Mouse (Mus musculus) gastrocnemius, postnatal 25 days (tissue): ENCODE data around the gene Cdrt4. TPM values are rescaled to one million over a fixed set of nuclear protein-coding genes. Genes with fewer than 3 reads are reported as not detected.
A peak's percentile ranks its signal among the peaks of the same experiment; 100 is the strongest.

Experiments
- DNase-seq: peaks from one replicate; pipeline ENCODE4 v3.0.0; 2022
- total RNA-seq, 2 experiments: library from RNA; stranded (reverse); gene quantifications; 1 replicate in 1 of 2; 2 replicates in 1 of 2; pipeline ENCODE4 v1.2.3; 2021

The Cdrt4 gene
- total RNA-seq, 2 experiments from 2014 or later: 0.54 TPM; not detected in 1

DNA sequence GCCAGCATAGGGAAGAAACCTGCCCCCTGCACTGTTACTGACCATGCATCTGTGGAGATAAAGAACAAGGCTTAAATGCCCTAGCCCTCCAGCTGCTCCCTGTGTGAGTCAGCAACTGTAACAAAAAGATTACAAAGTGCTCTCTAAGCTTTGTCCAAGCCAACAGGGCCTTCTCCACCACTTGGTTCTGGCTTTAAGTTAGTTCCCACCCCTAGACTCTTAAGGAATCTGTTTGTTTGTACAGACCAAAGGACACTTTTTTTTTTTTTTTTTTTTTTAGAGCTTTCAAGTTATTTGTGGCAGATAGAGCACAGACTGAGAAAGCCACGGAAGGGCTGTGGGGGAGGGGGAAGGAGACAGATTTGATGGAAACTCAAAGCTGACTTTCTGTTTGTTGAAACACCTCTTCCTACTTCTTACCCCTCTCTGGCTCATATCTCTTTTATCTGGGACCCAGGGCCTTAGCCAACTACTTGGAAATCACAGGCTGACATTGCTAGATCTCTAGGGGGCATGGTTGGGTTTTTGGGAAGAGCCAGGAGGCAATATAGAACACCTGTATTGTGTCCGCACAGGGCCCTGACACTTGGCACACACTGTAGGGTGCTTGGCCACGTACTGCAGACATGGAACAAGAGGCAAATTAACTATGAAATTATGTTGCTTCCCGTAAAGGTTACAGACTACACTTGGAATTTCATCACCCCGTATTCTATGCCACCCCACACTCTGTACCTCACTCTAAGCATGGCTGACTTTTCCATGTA lies 44.9 kb downstream of the Cdrt4 start:
- DNase-seq: no peak

DNA sequence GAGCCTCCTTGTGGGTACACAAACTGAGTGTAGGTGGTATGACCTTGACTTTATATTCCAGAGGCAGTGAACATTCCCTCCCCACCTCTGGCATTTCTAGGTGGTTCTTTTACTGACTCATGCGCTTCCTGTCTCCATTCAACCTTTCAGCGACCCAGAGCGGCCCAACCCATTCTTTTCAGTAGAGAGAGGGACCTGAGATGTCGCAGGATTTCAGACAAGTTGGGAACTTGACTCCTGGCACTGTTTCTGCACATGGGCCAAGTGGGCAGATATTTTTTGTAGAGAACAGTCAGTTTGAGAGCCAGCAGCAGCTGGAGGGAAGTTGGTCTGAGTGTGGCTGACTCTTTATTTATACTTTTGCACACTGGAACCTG lies 45.5 kb downstream of the Cdrt4 start:
- DNase-seq: no peak

DNA sequence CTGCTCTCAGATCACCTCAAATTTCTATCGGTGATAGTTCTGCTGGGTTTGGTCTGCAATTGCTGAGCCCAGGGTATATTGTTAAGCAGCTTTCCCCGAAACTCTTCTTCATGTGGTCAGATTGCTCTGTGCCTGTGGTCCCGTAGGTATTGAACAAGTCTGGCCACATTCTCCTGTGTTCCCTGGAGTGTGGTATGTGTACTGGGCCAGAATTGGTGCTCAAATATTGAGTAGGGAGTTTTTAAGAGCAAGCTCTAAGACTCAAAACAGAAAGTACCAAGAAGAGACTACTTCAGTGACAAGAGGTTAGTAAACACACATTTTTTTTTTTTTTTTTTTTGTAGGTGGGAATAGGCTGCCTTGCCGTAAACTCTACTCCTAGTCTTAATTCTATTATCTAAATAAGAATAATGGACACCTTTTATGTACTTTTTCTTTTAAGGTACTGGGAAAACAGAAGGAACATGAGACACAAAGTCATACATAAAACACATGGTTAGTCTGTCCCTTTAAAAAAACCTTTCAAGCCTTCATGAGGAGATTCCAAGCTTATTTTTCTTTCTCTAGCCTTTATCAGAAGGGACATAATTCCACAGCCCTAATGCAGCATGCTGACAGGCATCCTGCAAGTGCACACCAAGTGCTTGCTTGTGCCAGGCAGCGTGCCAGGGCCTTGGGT lies 46.2 kb downstream of the Cdrt4 start:
- no peak for DNase-seq

DNA sequence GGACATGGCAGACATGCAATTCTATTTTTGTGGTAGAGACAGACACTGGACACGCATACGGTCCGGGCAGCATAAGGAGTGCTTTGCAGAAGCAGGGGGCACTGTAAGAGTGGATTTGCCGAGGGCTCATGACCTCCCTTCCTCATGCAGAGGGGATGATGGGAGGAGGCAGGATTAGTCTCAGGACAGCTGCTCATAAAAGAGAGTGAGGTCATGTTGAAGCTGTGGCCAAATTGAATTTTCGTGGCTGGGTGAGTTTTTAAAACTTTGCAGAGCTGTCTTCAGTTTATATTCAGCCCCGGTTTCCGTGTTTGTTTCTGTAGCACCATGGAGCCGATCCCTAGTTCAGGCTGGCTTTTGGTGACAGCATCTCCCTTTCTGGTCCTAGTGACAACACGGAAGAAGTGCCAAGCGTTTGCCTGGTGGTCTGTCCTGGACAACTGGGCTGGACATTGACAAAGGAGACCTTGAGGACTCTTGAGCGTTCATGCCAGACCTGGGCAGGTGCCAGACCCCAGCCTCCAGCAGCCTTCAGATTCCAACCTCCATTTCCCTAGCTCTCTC lies 46.8 kb downstream of the Cdrt4 start:
- DNase-seq: peak; percentile 81

DNA sequence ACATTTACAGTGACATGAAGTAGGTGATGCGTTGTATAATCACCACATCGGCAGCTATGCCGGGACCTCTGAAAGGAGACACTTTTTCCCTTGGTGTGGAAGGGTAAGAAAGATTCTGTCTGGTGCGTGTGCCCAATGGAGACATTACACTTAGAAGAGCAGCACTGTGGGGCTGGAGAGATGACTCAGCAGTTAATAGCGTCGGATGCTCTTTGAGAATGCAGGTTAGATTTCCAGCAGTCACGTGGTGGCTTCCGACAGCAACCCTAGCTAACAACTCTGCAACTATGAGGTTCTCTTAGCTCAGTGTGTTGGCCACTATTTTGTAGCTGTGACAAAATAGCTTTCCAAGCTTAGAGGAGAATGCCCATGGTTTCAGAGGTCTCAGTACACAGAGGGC lies 49.1 kb downstream of the Cdrt4 start:
- no peak for DNase-seq

DNA sequence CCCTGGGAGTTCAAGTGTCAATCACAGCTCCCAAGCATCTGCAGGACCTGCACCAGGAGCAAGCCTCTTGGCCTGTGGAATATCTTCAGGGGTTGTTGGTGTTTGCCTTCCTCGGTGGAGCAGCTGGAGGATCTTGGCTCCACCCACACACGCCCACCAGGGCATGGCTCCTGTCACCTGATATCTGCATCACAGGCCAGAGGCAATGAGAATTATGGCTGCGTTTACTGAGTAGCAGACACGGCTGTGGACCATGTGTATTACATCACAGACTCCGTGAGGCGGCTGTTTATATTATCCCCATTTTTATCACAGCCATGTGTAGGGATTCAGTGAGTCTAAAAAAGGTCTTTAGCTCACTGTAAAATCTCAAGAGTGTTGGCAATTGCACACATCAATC lies 53.6 kb downstream of the Cdrt4 start:
- no peak for DNase-seq

DNA sequence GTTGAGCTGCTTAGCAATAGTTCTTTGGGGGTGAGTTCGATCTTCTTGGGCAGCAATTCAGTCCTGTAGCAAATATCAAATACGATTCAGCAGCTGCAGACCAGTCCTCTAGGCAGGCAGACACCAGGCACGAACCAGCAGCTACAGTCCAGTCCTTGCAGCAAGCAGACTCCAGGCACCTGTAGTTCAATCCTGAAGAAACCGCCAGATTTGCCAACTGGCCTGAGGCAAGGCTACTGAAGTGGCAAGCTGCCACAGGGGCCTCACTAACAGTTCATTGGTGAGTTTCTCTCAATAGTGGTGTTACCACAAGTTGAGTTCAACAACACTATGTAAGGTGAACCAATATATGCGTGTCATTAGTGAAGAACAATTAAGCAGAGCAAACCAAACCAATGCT lies 56.4 kb downstream of the Cdrt4 start:
- no peak for DNase-seq

DNA sequence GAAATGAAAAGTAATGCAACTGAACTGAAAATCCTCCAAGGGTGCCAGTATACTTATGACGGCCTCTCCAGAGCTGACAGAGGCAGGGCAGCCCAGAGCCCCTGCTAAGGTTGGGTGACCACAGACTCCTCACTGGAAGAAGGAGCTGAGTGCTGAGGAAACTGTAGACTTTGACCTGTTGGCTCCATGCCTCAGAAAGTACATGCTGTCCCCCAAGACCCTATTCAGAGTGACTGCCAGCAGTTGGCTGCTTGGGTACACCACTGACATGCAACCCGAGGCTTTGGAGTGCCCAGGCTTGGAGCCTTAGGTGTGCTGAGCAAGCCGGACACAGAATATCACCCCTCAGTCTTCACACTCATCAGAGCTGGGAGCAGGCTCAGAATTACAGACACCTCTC lies 57.0 kb downstream of the Cdrt4 start:
- DNase-seq: peak; percentile 66

DNA sequence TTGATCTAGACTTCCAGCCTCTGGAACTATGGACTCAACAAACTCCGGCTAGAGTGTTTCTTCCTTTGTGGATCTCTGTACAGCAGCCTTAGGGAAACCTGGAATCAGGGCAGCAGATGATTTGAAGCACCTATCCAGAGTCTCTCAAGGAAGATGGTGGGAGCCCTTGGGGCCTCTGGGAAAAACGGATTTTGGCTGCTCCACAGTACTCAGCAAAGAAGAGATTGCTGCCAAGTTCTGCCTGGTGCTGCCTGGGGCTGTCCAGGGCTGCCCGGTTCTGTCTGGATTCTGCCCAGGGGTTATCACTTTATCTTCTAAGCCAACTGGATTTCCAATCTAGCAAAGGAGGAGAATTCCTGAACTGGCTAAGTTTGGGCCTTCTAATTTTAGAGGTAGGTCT lies 58.8 kb downstream of the Cdrt4 start:
- DNase-seq: no peak

DNA sequence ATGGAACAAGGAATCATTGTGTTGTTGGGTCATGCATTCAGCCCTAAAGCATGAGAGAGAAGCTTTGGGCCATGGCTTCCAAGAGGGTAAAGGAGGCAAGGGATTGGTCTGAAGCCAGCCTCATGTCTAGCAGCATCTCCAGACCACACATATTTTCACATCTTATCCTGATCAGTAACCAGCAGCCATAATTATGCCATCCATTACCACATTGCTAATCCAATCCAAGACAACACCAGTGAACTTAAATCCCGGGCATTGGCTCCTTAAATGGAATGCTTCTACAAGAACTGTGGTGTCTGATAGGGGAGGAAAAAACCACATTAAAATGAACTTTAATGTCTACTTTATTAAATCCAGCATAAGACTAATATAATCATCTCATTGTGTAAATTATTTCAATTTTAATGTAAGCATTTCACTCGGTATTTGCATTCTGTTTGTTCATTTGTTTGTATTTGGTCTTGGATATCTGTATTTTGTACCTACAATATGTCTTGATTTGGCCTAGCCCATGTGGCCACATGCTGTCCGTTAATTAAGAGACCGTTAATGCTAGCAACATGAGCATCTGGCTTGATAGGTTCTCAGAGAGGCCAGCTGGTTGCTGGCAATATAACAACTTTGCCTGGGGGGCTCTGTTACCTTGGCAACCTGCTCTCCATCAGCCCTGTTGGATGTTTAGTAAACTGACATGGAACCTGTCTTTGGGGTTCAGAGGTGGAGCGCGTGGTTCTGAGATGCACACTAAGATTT lies 66.5 kb downstream of the Cdrt4 start:
- no peak for DNase-seq

DNA sequence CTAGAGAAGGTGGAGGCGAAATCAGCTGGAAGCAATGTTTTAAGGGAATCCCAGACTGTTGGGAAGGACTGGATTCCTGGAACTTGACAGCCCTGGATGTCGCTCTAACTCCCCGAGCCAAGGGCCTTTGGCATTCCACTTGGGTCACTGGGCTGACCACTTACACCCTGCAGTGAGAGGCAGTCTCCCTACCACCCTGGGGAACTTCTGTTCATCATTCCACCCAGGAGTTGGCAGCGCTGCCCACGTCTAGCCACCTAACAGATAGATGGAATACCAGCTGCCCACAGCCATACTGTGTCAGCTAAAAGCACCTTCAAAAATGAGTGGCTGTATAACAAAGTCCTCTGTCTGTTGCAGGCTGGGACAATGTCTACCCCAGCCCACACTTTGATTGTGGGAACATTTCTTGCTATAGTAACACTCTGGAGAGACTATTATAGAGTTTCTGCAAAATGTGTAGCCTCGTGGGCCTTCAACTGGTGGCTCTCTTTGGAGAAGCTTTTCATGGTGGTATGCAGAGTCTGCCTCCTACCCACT lies 67.2 kb downstream of the Cdrt4 start:
- no peak for DNase-seq

DNA sequence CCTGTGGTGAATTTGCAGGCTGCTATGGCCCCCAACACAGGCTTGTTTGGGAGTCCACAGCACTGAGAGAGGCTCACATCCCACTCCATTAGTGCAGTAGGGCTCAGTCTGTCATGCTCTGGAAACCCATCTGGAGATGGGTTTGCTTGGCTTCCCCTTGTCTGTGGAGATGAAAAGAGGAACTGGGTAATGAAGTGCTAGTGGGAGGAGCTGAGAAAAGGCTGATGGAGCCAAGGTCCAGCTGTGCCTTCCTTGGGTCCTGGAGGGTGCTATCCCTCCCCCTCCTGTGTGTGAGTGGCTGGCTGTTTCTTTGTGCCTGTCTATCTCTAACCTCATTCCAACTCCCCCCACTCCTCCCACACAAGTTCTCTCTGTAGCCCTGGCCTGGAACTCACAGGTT lies 69.6 kb downstream of the Cdrt4 start:
- DNase-seq: no peak

DNA sequence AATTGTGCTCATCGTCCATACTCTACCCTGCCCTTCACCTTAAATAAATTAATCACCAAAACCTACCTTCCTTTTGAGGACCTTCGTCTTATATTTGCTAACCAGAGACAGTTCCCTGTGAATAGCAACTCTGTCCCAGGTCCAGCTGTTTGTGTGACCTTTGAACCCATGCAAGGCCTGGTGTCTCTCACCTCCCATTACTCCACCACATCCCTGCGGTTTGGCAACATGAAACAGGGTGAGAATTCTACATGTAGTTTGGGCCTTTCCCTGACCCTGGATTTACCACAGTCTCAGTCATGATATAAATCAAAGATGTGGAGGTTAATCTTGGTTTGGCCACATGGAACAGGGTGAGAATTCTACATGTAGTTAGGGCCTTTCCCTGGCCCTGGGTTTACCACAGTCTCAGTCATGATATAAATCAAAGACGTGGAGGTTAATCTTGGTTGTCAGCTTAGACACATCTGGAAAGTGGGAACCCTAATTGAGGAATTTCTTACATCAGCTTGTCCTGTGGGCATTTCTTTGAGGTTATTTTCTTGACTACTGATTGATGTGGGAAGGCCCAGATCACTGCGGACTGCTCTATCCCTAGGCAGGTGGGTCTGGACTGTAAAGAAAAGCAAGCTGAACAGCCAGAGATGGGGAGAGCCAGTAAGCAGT lies 70.3 kb downstream of the Cdrt4 start:
- no peak for DNase-seq

DNA sequence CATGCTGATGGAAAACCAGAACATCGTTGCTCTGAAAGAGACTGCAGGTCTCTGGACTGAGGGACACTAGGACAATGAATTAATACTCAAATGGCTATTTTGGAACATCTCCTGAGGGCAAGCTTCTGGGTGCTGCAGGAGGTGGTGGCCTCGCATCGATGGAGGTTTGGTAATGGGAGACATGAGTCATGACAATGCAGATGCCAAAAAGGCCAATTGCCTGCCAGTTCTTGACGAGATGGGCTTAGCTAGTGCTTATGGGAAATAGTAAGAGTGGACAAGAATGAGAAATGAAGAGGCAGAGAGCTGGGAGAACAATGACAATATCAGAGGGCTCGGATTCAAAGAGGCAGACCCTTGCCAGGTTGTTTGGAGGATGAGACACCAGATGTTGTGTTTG lies 72.5 kb downstream of the Cdrt4 start:
- peak; percentile 62 for DNase-seq

DNA sequence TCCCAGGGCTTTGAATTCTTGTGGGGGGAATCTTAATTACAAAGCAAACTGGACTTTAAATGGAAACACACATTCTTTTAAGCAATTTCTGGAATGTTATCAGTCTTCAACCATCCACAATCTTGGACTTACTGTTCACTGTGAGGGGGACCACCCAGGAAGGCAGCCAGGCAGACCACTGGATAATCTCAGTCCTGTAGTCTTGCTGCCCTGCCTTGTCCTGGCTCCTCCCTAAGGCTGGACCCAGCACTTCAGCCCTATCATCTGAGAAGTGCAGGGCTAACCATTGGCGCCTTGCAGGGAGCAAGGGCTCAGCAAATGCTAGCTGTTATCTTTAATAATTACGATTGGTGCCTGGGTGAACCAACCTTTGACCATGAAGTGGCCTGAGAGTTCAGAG lies 73.1 kb downstream of the Cdrt4 start:
- DNase-seq: no peak

DNA sequence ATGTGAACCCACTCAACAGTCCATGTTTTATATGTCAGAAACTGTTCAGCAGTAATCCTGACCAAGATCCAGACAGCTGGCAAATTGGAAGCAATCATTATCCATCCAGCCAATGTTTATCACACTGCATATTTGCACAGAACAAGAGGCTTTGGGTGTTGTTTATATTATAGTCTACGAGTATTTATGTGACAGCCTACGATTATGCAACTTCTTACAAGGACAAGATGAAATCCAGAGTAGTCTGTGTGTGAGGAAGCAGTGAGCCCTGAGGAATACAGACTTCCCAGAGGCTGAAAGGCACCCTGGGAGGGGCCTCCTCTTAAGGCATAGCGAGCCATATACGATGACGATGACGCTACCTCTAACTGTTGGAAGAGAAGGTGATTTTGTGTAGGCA lies 74.5 kb downstream of the Cdrt4 start:
- no peak for DNase-seq

DNA sequence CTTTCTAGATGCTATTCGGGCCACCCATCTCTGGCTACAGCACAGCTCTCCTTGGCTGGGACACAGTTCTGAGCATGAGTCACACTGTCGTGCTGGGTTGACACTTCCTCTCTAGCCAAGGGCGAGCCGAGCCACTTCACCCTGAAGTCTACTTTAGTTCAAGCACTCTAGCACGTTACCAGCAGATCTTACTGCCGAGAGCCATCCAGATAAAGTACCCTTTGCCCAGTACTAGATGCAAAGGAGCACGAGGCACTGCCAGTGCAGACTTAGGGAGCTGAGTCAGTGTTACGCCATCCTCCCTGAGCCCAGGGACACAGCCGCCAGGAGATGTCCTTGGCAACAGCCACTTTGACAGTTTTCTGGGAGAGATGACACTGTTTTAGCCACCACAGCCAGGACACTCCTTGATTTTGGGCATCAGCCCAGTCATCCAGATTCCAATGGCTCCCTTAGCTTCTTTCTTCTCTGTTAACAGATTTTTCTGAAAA lies 75.7 kb downstream of the Cdrt4 start:
- DNase-seq: peak; percentile 87

DNA sequence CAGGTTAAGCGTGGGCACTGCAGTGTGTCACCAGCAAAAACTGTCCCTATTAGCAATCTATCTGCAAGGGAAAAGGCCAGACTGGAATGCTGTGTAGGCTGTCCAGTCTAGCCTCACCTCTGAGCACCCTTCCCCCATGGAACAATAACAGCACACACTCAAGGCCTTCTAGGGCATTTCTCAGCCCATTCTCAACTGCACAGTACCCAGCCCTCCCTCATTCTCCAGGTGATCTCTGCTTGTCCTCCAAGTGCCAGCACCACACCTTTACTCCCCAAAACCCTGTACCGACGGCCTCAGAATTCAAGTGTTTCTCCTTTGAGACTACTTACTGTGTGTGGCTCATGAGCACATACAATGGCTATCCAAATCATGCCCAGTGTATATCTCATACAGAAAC lies 77.1 kb downstream of the Cdrt4 start:
- no peak for DNase-seq

DNA sequence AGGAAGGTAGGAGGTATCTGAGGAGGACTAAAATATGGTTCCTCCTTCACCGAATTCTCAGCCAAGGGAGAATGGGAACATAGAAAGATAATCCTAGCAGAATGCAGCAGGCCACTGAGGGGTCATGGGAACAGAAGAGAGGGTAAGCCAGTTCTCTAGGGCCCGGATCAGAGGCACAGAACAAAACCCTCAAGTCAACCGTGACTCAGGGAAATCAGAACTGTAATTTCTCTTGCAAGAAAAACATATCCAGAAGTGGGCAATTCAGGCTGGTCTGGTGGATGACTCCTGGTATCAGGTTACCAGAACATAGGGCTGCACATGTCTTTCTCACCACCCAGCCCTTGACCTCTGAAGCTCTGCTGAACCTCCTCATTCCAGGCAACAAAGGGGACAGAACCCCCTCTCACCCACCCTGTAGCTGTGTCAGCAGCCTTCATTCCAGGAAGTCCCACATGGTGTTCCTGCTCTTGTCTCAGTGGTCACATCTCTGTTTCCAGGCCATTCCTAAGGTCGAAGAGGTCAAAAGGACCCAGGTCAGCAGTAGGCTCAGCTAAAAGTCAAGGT lies 78.2 kb downstream of the Cdrt4 start:
- no peak for DNase-seq

DNA sequence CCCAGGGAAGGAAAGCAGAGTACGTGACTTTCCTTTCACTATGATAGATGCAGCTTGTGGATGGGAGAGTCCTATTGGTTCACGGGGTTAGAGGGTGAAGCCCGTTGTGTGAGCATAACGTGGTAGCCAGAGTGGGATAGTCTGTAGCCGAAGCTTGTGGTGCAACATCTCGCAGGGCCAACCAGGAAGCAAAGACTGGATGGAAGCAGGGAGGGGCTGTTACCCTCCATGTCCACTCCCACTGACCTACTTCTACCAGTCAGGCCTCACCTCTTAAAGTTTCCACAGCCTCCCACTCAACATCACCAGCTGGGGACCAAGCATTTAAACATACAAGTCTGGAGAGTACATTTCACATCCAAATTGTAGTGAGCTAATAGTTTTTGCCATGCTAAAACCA lies 78.7 kb downstream of the Cdrt4 start:
- no peak for DNase-seq

DNA sequence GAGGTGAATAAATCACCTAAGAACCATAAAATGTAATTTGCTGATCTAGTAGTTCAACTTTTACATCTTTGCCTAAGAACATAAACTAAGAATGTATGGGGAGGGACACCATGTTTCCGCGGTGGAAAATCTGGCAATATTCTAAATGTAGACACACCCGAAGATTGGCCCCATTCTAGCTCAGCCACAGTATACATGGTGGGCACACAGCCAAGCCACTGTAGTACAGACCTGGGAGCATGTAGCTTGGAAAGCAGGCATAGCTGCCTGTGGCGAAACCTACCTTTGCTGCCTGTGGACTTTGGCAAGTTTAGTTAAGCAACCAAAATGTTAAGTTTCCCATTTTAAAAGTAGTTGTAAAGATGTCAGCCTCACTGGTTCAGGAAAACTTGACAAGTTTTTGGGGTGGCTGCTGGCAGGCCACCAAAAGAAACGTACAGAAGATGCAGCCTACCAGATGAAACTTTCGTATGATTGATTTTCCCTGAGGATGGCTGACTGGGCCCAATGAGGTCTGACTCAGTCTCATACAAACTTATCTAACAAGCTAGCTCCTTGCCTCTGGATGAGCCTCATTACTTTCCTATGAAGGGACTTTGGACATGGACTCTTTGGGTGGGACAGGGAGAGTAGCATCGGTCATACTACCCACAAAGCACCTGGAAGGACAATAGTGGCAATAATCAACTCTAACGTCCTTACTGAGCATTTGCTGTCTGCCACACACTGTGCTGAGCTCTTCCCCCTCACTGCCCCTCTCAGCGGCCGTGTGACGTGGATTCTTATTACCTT lies 84.6 kb downstream of the Cdrt4 start:
- no peak for DNase-seq
